Mouse (Mus musculus): ENCODE measurements around the gene Ubd.
"Not testable (repeated sequence)": the region's sequence is repeated elsewhere in the genome, so short reads cannot be mapped to it uniquely, and the experiment has no call there.

Gene Ubd

GRCm38 (mm10) chr17:37193656-37194055, at the start of gene Ubd:
Ubd (plus strand) TSS chr17:37193892.
- DNase-seq = no peak

- no peak for DNase-seq
Observed at GRCm38 (mm10) chr17:37161394-37161793, 32.3 kb upstream of the Ubd start, which contains the start of gene Olfr93. Olfr93 (minus strand) TSS chr17:37161494.

- no peak for DNase-seq
Observed at GRCm38 (mm10) chr17:37185474-37185873, 8.2 kb upstream of the Ubd start.

DNA sequence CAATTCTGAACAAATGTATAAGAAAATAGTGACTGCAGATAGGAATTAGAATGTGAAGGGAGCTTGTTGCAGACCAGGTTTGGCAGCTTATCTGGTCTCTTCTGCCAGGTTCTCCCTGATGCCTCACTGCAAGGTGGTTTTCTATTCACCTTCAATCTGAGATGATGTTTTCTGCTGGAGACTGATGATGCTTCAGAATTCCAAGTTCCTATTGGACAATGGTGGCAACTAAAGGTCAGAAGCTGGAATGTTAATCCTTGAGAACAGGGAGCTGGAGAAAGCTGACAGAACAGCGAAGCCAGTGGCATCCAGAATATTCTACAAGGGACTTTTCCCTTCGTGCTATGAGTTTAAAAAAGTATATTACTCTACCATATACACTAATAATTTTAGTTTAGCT, 3.0 kb upstream of the Ubd start:
- DNase-seq = peak; percentile 48

GRCm38 (mm10) chr17:37193032-37193431, 660 bp upstream of the Ubd start:
- DNase-seq = no peak

GRCm38 (mm10) chr17:37194782-37195181, 1.1 kb downstream of the Ubd start:
- no peak for DNase-seq

DNA sequence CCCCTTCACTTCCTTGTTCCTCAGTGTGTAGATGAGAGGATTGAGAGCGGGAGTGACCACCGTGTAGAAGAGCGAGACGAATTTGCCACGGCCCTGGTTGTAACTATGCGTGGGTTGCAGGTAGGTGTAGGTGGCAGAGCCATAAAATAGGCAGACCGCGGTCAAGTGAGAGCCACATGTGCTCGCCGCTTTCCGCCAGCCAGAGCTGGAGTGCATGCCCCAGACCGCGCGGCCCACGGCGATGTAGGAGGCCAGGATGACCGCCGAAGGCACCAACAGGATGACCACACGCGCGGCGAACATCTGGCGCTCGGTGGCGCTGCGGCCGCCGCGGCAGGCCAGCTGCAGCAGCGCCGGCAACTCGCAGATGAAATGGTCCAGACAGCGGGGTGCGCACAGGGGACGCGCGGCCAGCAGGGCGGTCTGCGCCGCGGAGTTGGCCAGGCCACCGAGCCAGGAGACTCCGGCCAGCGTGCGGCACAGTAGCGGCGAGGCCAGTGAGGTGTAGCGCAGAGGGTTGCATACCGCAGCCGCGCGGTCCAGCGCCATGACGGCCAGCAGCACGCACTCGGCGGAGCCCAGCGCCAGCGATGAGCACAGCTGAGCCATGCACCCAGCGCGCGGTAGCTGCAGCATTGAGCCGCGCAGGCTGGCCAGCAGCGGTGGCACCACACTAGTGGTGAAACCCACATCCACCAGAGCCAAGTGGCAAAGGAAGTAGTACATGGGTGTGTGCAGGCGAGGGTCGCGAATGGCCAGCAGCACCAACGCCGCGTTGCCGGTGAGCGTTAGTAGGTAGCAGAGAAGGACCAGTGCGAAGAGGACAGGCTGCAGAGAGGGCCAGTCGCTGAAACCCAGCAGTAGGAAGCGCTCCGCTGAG, 3.4 kb downstream of the Ubd start:
- peak; percentile 58 for DNase-seq

DNA sequence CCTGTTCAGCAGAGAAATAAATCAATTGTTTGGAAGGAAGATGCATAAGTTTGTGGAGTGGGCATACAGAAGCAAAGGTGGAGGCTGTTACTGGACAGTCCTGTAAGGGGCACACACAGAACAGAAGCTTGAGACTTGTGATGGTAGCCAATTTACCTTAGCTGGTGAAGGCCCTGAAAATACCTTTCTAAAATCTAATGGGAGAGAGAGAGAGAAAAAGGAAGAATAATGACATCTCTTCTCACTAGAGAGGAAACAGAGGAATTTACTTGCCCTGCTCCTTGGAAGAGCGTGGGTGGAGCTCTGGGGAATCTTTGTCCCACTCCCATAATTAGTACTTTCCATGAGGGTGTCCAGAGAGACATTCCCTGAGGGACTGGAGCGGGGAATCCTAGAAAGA, 7.2 kb downstream of the Ubd start, which contains the start of gene Olfr94:
Olfr94 (minus strand) TSS at position 101 of the 400 bp plus-strand sequence.
- DNase-seq = no peak

- peak; percentile 84 for DNase-seq
Observed at GRCm38 (mm10) chr17:37203206-37203916, 9.7 kb downstream of the Ubd start.

- no peak for DNase-seq
Observed at GRCm38 (mm10) chr17:37203917-37204236, 10.2 kb downstream of the Ubd start.

GRCm38 (mm10) chr17:37210884-37211768, 17.4 kb downstream of the Ubd start:
- peak; percentile 24 for DNase-seq

DNA sequence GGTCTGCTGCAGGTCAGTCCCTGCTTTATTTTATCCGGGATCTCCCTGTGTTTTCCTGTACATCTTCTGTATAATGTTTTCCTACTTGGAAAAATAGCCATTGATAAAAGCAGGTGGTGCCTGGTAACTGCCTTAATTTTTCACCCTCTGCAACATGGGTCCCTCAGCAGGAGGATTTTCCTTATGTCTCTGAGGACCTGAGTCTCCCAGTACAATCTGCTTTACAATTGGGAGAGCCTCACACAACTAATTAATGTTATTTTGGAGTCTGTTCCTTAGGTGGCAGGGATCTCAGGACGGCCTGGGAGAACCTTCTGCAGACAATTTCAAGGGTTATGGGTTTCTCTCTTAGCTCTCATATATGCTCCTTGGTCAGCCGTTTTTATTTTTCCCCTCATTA, 19.3 kb downstream of the Ubd start, which contains the start of gene Olfr95:
Olfr95 (minus strand) TSS at position 101 of the 400 bp plus-strand sequence.
- no peak for DNase-seq

- no peak for DNase-seq
Observed at GRCm38 (mm10) chr17:37218486-37218885, 24.8 kb downstream of the Ubd start.

DNA sequence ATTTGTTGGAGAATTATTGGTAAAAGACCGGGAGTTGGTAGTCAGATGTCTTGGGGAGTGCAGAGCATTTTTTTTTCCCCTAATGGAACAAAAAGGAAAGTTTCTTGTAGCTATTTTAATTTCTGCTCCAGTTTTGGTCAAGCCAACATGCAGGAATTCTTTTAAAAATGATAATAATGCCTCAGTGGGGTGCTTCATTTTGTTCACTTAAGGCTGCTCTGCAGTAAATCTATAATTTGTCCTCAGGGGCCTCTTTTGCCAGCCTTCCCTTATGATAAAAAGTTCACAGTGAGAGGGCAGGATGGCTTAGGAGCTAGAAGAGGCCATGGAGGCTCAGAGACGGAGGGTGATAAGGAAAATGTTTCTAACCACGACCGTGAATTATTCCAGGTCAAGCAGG, 26.2 kb downstream of the Ubd start, which contains the start of gene Olfr96:
Olfr96 (plus strand) TSS at position 301 of the 400 bp plus-strand sequence.
- no peak for DNase-seq

GRCm38 (mm10) chr17:37221879-37222278, 28.2 kb downstream of the Ubd start:
- no peak for DNase-seq

DNA sequence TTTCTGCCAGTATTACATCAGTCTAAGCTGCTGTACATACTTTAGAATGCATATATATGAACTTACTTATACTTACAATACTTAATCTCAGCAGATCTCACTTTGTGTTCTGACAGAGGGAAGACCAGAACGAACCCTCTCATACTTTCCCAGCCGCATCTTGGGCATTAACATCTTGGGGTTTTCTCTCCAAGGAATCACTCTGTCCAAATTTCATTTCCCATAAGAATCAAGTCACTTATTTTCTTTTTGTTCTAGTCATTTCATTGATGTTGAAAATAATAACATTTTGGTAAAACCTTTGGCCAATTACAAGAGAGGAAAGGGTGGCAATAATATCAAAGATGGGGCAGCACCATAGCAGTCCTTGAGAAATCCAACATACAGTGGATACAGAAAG, 43.5 kb downstream of the Ubd start, which contains the start of gene Olfr97:
Olfr97 (minus strand) TSS at position 101 of the 400 bp plus-strand sequence.
- not testable (repeated sequence) for DNase-seq

GRCm38 (mm10) chr17:37242198-37242597, 48.5 kb downstream of the Ubd start:
- no peak for DNase-seq

Measured in retina, postnatal 1 day (tissue).